In genomic region chr16:35907432-35908201, GRCm38 (mm10) we compare ENCODE assay signal across 8 mouse cellular contexts. TPM values are rescaled to one million over a fixed set of nuclear protein-coding genes. Genes with fewer than 3 reads are reported as not detected.
DNase-seq lines count a peak whose midpoint lies in the region; ATAC-seq lines count a peak whose summit lies in the region.

No protein-coding gene starts in this region.

- no peak for ATAC-seq in hindbrain, embryonic 14.5 days (ENCODE audit: low FRiP score)
- ATAC-seq in midbrain, embryonic 14.5 days (ENCODE audit: low FRiP score, low TSS enrichment) = no peak

- intact Hi-C loops in left cerebral cortex, postnatal 36 days (cut with DNase I) = no loop called here

- no peak overlapping the region for H3K4me3 ChIP-seq in hindbrain, embryonic 14.5 days (replicated peaks; ENCODE audit: low read length)
- no peak overlapping the region for H3K4me3 ChIP-seq in midbrain, embryonic 14.5 days (replicated peaks; ENCODE audit: low read depth, low read length)

- 51% methylated on average over 4 of the region's 4 CpGs for WGBS in hindbrain, embryonic 14.5 days
- 67% methylated on average over 4 of the region's 4 CpGs for WGBS in midbrain, embryonic 14.5 days

- peak; percentile 10 for DNase-seq in cerebellum, adult 11-12 months
- no peak for DNase-seq in cerebellum, adult 11 months
- peak; percentile 58 for DNase-seq in 3T3-L1 (ENCODE audit: low read depth, low spot score)
- DNase-seq in cerebellum, postnatal 36 days = peak; percentile 4 to 5
- peak; percentile 35 to 48 for DNase-seq in kidney, adult 8-10 months
- no peak for DNase-seq in hindbrain, embryonic 14.5 days (ENCODE audit: low spot score)
- DNase-seq in midbrain, embryonic 14.5 days = no peak
- no peak for DNase-seq in left cerebral cortex, postnatal 36 days (ENCODE audit: low spot score in 2 of 2)

- no peaks in the 10 kb centered on the region for H3K9me3 ChIP-seq in hindbrain, embryonic 14.5 days (ENCODE audit: control insufficient read depth, low read length)
- H3K9me3 ChIP-seq in midbrain, embryonic 14.5 days (ENCODE audit: control insufficient read depth, low read length) = no peaks in the 10 kb centered on the region

- H3K36me3 ChIP-seq in hindbrain, embryonic 14.5 days (replicated peaks; ENCODE audit: control insufficient read depth, insufficient read depth) = no peaks in the 10 kb centered on the region
- no peaks in the 10 kb centered on the region for H3K36me3 ChIP-seq in midbrain, embryonic 14.5 days (ENCODE audit: control insufficient read depth, insufficient read depth, low read length)

- no peaks in the 10 kb centered on the region for H3K4me1 ChIP-seq in hindbrain, embryonic 14.5 days (replicated peaks; ENCODE audit: control insufficient read depth, insufficient read depth, low read length)
- H3K4me1 ChIP-seq in midbrain, embryonic 14.5 days (ENCODE audit: control insufficient read depth, insufficient read depth, low read length) = no peaks in the 10 kb centered on the region

- H3K4me2 ChIP-seq in hindbrain, embryonic 14.5 days (replicated peaks) = no peak overlapping the region
- no peak overlapping the region for H3K4me2 ChIP-seq in midbrain, embryonic 14.5 days (ENCODE audit: low read length)

- no peak overlapping the region for H3K27ac ChIP-seq in hindbrain, embryonic 14.5 days
- H3K27ac ChIP-seq in midbrain, embryonic 14.5 days (replicated peaks; ENCODE audit: low read depth, low read length) = no peak overlapping the region

- H3K9ac ChIP-seq in hindbrain, embryonic 14.5 days = no peak overlapping the region
- H3K9ac ChIP-seq in midbrain, embryonic 14.5 days (replicated peaks; ENCODE audit: low read length) = no peak overlapping the region

- no peaks in the 10 kb centered on the region for H3K27me3 ChIP-seq in hindbrain, embryonic 14.5 days (ENCODE audit: control insufficient read depth, insufficient read depth, low read length)
- H3K27me3 ChIP-seq in midbrain, embryonic 14.5 days (ENCODE audit: control insufficient read depth, insufficient read depth, low read length) = no peaks in the 10 kb centered on the region

RNA-seq across cellular contexts. Expression of gene Parp9, which starts 30.7 kb away (rescaled TPM):
- 2.2 and 2.6 TPM in 2 replicates for polyA plus RNA-seq in hindbrain, embryonic 14.5 days (2014; fragmentation: Nextera tagmentation; extraction: Ambion mirVana)
- 0.30 and 3.3 TPM in 2 replicates for polyA plus RNA-seq in midbrain, embryonic 14.5 days (2014; fragmentation: Nextera tagmentation; extraction: Ambion mirVana)
- 1 to 10 TPM; 1.8 to 2.9 TPM for total RNA-seq in left cerebral cortex, postnatal 36 days (2021)

RNA-seq across cellular contexts. Expression of gene Dtx3l, which starts 31.3 kb away (rescaled TPM):
- 1.2 and 1.7 TPM in 2 replicates for polyA plus RNA-seq in hindbrain, embryonic 14.5 days (2014; fragmentation: Nextera tagmentation; extraction: Ambion mirVana)
- polyA plus RNA-seq in midbrain, embryonic 14.5 days (2014; fragmentation: Nextera tagmentation; extraction: Ambion mirVana) = 0.55 and 2.8 TPM in 2 replicates
- 1 to 10 TPM; 3.9 to 4.2 TPM for total RNA-seq in left cerebral cortex, postnatal 36 days (2021)

RNA-seq across cellular contexts. Expression of gene Parp14, which starts 36.3 kb away (rescaled TPM):
- 0.38 and 0.66 TPM in 2 replicates for polyA plus RNA-seq in hindbrain, embryonic 14.5 days (2014; fragmentation: Nextera tagmentation; extraction: Ambion mirVana)
- polyA plus RNA-seq in midbrain, embryonic 14.5 days (2014; fragmentation: Nextera tagmentation; extraction: Ambion mirVana) = 0.09 and 0.62 TPM in 2 replicates
- total RNA-seq in left cerebral cortex, postnatal 36 days (2021) = 1 to 10 TPM; 1.0 to 1.4 TPM

Comparison
In these comparisons a context has a peak if more than half of its experiments do, and no peak if none do; other contexts are left out.
1. DNase-seq: peak in cerebellum, adult 11-12 months (single experiment), 3T3-L1 (single experiment), cerebellum, postnatal 36 days (2 of 2) and kidney, adult 8-10 months (2 of 2); none in cerebellum, adult 11 months (single experiment), hindbrain, embryonic 14.5 days (single experiment), midbrain, embryonic 14.5 days (single experiment) and left cerebral cortex, postnatal 36 days (0 of 2).